Mouse (Mus musculus): ENCODE results near the gene Irgm1. TPM values are rescaled to one million over a fixed set of nuclear protein-coding genes. Genes with fewer than 3 reads are reported as not detected.
"Not testable (repeated sequence)": the region's sequence is repeated elsewhere in the genome, so short reads cannot be mapped to it uniquely, and the experiment has no call there.

Irgm1 gene
- total RNA-seq, 2 experiments from 2014 or later: 17.3 to 20.1 TPM

- DNase-seq (ENCODE audit: low spot score in 2 of 2): no peak
Observed at GRCm38 (mm10) chr11:48862784-48863319, 8.6 kb downstream of the Irgm1 start.

GRCm38 (mm10) chr11:48859014-48859413 is 12.5 kb downstream of the Irgm1 start:
- DNase-seq (ENCODE audit: low spot score in 2 of 2): no peak

- DNase-seq (ENCODE audit: low spot score in 2 of 2): peak; percentile 61 to 67
Observed at GRCm38 (mm10) chr11:48853474-48854180, 17.9 kb downstream of the Irgm1 start.

- DNase-seq (ENCODE audit: low spot score in 2 of 2): no peak
Observed at GRCm38 (mm10) chr11:48852624-48853473, 18.6 kb downstream of the Irgm1 start.

GRCm38 (mm10) chr11:48852190-48852589 is 19.3 kb downstream of the Irgm1 start:
- DNase-seq (ENCODE audit: low spot score in 2 of 2): no peak

GRCm38 (mm10) chr11:48851270-48851995 is 20.1 kb downstream of the Irgm1 start:
- DNase-seq (ENCODE audit: low spot score in 2 of 2): no peak

- no peak for DNase-seq (ENCODE audit: low spot score in 2 of 2)
Observed at GRCm38 (mm10) chr11:48850240-48850639, 21.2 kb downstream of the Irgm1 start.

- DNase-seq (ENCODE audit: low spot score in 2 of 2): no peak
Observed at GRCm38 (mm10) chr11:48846881-48847280, 24.6 kb downstream of the Irgm1 start.

- not testable (repeated sequence) for DNase-seq (ENCODE audit: low spot score in 2 of 2)
Observed at GRCm38 (mm10) chr11:48846362-48846761, 25.1 kb downstream of the Irgm1 start.

- no peak for DNase-seq (ENCODE audit: low spot score in 2 of 2)
Observed at GRCm38 (mm10) chr11:48845244-48845815, 26.2 kb downstream of the Irgm1 start.

- no peak for DNase-seq (ENCODE audit: low spot score in 2 of 2)
Observed at GRCm38 (mm10) chr11:48844309-48844708, 27.2 kb downstream of the Irgm1 start.

GRCm38 (mm10) chr11:48843202-48843601 is 28.3 kb downstream of the Irgm1 start:
- DNase-seq (ENCODE audit: low spot score in 2 of 2): no peak

GRCm38 (mm10) chr11:48842378-48842792 is 29.1 kb downstream of the Irgm1 start:
- no peak for DNase-seq (ENCODE audit: low spot score in 2 of 2)

- DNase-seq (ENCODE audit: low spot score in 2 of 2): no peak
Observed at GRCm38 (mm10) chr11:48841213-48841612, 30.3 kb downstream of the Irgm1 start.

GRCm38 (mm10) chr11:48840805-48841204 is 30.7 kb downstream of the Irgm1 start:
- no peak for DNase-seq (ENCODE audit: low spot score in 2 of 2)

GRCm38 (mm10) chr11:48838879-48839680 is 32.4 kb downstream of the Irgm1 start:
- DNase-seq (ENCODE audit: low spot score in 2 of 2): no peak

GRCm38 (mm10) chr11:48838181-48838797 is 33.2 kb downstream of the Irgm1 start:
- no peak for DNase-seq (ENCODE audit: low spot score in 2 of 2)

GRCm38 (mm10) chr11:48837310-48838180 is 33.9 kb downstream of the Irgm1 start:
- DNase-seq (ENCODE audit: low spot score in 2 of 2): peak in 1 of 2 experiments; percentile 22

- no peak for DNase-seq (ENCODE audit: low spot score in 2 of 2)
Observed at GRCm38 (mm10) chr11:48836990-48837309, 34.5 kb downstream of the Irgm1 start.

All from adrenal gland, postnatal 4 days (tissue).